Mouse (Mus musculus): Measurements from ENCODE around the gene Hook2.

DNA sequence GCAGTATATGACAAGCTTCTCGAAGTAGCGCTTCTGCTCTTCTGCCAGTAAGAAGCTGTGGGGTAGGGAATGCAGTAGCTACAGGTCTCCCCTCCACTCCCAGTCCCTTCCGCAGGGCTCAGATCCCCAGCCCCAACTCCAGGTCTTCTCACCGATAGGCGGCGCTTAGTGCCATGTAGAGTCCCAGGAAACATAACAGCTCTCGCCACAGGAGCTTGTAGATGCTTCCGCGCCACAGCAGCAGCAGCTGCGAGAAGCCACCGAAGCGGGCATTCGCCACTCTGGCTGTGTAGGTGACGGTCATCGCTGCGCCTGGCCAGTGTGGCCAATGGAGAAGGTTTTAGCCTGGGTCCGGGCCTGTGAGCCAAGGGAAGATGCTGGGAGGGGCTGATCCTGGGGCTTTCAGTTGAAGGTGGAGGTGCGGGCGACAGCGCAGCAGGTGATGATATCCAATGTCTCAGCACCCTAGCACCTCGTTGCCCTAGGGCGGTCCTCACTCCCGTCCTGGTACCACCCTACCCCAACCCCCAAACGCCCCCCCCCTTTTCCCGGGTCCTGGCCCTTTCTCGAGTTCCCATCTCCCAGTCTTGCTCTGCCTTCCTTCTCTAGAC, 22.9 kb downstream of the Hook2 start:
- TF ChIP-seq CTCF (IDR thresholded peaks at IDR 0.05; ENCODE audit: borderline replicate concordance, insufficient read depth, low read depth, low read length) (peak; percentile 67), POLR2A (IDR thresholded peaks at IDR 0.05; ENCODE audit: borderline replicate concordance, insufficient read depth, low read length) (0 out of 2 replicates have a peak, but pooled peaks have one; percentile 15)

Data from cerebellum, adult 2 months (tissue).